Mouse (Mus musculus) monocyte, adult 2 months (primary cell): ENCODE results near the gene Pbx1.

Experiments used
- DNase-seq, 2 experiments: peaks; one replicate each; pipeline ENCODE4 v3.0.0; 2022; ENCODE audit warnings: low spot score in 2 of 2, low read depth in 1 of 2

The Pbx1 gene

GRCm38 (mm10) chr1:168344918-168345317, 87.2 kb downstream of the Pbx1 start:
- DNase-seq: no peak

DNA sequence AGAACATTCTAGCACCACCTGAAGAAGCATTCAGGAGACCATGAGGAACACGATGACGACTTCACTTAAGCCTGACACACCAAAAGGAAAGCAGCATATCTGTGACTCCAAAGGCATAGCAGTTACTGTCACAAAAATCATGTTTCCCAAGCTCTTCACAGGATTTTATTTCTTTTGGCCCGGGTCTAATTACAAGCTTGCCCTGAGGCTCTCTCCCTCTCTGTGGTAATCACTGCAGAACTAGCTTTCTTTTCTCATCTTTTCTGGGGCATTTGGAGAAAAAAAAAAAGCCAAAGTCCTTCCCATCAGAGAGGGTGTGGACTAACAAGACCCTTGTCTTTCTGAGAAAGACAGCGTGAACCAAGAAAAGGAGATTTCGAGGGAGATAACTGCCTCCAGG, 87.8 kb downstream of the Pbx1 start:
- DNase-seq: no peak

DNA sequence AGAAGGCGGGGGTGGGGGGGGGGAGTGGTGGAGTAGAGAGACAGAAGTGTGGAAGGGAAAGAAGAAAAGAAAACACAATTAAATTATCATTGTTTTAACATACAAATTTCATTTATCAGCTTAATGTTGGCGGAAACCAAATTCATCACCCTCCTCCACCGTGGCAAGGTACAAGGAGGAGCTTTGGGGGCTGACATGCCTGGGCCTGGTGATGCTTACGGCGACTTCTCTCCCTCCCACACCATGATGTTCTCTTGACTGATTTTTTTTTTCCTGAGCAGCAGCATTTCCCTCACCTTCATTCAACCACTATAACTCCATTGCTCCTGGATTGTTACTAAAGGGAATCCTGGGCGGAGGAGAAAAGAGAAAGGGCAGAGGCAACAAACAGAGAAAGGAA, 89.8 kb downstream of the Pbx1 start:
- DNase-seq: no peak

- no peak for DNase-seq
Measured at GRCm38 (mm10) chr1:168341863-168342262, 90.2 kb downstream of the Pbx1 start.

GRCm38 (mm10) chr1:168341368-168341767, 90.7 kb downstream of the Pbx1 start:
- DNase-seq: no peak

GRCm38 (mm10) chr1:168336238-168336818, 95.7 kb downstream of the Pbx1 start:
- no peak for DNase-seq

DNA sequence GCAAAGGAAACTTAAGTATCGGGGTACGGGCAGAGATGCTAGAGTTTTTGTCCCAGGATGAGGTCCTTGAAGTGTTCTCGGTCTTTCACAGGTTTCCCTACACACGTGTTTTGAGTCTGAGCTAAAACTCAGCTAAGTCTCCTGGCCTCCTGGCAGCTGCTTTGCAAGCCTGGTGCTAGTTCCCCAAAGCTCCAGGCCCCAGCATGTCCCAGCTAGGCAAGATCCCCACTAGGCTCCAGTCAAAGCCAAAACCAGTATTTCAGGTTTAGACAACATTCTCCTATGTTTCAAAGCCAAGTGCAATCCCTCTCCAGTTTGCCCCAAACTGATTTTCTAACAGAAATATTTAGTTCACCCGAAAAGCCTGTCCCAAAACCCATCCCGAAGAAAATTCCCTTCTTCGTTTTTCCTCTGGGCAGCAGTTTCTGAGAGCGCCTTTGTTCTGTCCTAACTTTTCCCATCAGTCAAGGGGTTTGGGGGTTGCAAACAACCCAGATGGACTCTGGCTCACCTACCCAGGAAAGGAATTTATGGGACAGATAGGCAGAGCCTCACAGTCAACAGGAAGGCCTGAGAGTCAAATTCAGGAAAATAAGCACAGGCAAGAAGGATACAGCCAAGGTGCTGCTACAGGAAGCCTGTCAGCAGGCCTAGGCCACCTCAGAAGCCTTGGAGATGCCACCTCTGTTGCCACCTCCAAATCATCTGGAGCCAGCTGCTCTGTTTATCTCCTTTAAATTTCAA, 97.1 kb downstream of the Pbx1 start:
- no peak for DNase-seq

GRCm38 (mm10) chr1:168332056-168332455, 100.0 kb downstream of the Pbx1 start:
- no peak for DNase-seq

DNA sequence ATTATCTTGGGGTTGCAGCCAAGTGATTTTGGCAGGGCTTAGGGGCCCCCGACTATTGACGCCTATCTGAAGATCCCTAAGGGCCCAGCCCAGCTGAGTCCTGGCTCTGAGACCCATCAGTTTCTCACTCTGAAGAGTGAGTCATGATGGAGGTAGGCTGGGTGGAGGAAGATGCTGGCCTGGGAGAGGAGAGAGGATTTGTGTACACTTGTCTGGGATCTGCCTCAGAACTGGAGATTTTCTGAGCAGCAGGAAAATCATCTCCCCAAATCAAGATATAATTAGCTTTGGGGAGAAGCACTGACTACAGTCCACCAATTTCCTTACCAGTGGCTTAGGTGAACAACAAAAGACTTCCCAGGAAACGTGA, 103.8 kb downstream of the Pbx1 start:
- no peak for DNase-seq

DNA sequence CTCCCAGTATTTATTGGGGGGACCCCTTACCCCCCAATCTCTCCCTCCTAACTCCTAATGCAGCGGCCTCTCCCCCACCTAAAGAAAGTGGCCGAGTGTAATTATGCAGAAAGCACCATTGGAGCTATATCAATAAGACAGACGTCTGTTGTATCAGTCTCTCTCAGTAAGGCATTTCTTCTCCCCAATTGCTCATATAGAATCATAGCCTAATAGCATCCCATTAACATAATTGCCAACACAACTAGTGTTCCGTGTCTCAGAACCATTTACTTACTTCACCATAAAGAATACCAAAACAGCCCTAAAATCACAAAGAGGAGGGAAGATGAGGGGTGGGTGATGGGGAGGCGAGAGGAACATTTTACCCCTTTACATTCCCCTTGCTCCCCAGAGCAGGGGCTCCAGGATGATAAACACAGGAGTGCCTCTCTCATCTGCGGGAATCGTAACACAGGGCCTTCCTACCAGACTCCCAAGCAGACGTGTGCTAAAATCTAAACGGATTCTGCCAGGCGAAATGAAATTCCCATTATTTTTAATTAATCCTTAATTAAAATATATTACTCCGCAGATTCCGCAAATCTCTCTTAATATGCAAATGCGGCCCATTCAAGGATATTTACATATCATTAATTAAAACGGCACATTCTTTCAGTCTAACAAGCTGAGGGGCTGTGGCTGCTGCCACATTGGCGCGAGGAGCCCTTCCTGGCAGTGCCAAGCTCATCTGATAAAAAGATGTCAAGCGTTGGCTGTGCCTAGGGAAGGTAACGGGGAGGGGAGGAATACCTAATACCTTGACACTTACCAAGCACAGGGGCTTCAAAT, 104.5 kb downstream of the Pbx1 start:
- no peak for DNase-seq

DNA sequence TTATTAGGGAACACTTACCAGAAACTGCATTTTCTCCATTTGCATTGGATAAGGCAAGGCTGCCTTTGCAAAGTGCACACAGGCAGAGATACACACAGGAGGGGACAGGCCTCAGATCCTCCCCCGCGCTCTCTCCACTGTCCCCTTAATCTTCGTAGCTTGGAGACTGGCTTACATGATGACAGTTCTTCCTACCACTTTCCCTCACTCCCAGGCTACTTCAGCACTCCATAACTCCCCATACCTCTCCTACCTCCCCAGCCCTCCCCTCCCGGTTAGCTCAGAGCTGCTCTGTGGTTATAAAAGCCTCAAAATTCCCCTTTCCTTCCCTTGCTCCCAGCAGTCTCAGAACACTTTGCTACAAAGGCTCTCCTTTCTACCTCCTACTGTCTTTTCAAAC, 106.3 kb downstream of the Pbx1 start:
- DNase-seq: no peak

- no peak for DNase-seq
Measured at GRCm38 (mm10) chr1:168324306-168325085, 107.6 kb downstream of the Pbx1 start.

DNA sequence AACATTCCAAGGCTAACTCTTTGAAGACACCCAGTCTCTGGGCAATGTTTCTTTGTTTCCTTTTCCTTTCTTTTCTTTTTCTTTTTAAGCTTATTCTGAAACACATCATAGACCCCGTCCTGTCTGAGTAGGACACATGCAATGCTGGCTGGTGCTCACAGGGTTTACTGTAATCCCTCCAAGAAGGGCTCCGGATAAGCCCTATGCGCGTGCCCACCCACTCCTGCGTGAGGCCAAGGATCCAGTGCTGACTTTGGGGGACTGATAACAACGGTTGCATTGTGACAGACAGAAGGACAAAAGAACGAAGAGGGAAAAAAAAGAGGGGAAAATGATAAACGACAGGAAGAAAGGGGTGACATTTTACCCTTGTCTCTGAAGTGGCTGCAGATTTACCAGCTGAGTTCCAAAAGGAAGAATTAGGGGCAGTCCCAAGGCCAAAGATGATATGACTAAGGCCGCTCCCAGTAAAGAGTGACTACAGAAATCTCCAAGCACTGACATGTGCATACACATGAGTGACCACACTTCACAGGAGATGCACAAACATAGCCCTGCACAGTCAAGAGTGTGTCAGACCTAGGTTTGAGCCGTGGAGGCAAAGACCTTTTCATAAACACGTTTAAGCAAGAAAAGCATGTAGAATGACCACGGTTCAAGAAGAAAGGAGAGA, 108.5 kb downstream of the Pbx1 start:
- DNase-seq: no peak

DNA sequence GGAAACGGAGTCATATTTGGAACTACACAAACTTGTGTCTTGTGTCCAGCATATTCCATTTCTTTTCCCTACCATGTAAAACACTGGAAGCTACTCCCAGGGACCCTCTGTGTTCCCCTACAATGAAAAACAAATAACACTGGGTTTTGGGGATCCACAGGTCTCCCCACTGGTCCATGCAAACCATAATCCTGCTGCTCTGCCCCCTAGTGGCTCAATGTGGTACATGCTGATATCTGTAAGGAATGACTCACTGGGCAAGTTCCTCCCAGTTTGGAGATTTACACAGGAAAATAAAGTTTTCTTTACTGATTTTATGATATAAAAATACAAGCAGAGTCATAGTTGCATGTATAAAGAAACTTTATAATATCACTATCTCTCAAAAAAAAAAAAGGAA, 109.2 kb downstream of the Pbx1 start:
- DNase-seq: no peak

- no peak for DNase-seq
Measured at GRCm38 (mm10) chr1:168319695-168320094, 112.4 kb downstream of the Pbx1 start.

GRCm38 (mm10) chr1:168318899-168319469, 113.1 kb downstream of the Pbx1 start:
- no peak for DNase-seq

- no peak for DNase-seq
Measured at GRCm38 (mm10) chr1:168313772-168314171, 118.3 kb downstream of the Pbx1 start.

DNA sequence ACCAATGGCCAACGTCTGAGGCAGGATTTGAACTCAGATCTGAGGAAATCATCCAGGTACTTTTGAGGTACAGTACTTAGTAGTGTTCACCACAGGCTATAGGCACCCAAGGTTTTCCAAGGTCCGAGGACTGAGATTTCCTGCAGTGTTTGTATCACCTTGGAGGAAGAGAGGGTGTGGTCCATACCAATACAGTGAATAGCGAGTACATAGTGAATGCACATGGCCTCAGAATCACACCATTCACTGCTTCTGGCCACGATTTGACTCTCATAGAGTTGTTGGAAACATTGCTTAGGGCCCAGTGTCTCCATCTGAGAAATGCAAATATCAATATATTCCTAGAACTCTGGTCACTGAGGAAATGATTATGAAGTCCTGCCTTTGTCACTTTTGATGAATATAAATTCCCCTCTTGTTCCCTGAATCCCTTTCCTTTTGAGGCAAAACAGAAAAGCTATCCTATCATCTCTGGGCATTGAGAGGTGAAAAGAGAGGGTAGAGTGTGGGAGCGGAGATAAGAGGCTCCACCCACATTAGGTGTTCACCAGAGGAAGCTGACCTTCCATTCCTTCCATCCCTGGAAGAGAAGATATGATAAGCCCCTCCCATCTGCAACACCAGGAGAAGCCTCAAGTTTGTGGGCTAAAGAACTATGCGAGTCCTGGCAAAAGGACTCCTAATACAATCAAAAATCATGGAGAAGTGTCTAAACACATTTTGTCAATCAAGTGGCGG, 119.2 kb downstream of the Pbx1 start:
- DNase-seq: no peak

DNA sequence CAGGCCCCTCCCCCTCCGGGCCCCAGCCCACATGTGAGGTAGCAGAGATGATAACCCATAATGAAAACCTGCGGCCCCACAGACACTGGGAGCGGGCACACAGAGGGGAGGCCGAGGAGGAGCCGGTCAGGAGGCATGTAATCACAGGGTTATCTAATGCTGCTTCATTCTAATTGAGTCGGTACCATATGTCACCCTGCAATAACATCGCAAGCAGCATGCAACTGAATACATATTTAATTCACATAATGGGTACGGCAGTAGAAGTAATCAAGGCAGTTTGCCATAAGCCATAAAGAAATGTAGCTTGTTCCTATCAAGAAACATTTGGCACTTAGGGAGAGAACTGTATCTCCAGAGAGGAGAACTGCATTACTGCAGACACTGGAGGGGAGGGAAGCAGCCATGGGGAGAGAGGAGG, 123.0 kb downstream of the Pbx1 start:
- no peak for DNase-seq
